Comparison of ENCODE assay signal across 25 mouse cellular contexts in the genomic region with DNA sequence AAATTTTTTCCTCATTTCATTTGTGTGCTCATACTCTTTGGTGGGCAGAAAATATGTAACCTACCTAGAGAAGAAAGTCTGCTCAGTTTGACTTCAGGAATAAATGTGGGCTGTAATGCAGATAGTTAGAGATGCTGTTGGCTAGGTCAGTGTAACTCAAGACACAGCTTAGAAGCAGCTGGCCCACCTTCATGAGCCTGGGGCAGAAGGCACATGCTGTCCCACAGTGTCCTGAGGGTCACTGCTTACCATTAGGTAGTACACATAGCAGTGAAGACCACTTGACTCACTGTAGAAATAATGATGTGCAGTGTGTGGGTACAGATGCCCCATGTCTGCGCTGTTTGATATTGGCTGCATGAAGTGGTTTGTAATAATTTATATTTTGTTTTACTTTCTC. TPM values are rescaled to one million over a fixed set of nuclear protein-coding genes. Genes with fewer than 3 reads are reported as not detected.
A peak's percentile ranks its signal among the peaks of the same experiment; 100 is the strongest.
DNase-seq lines count a peak whose midpoint lies in the region; ATAC-seq lines count a peak whose summit lies in the region.
"Had no signal": no experiment of that assay in that cellular context is flagged by ENCODE, and none has a peak within 500 bp of the region (broad histone marks: within the 10 kb centered on the region; RNA-seq: fewer than 3 reads in every experiment).

No protein-coding gene starts in this region.

- 85% methylated on average over 1 of the region's 1 CpGs for WGBS in heart, embryonic 10.5 days
- 97% methylated on average over 1 of the region's 1 CpGs for WGBS in liver, embryonic 11.5 days

- no peak overlapping the region for H3K4me2 ChIP-seq in liver, embryonic 11.5 days
- H3K4me2 ChIP-seq: embryonic facial prominence, embryonic 13.5 days; embryonic facial prominence, embryonic 15.5 days; forebrain, embryonic 12.5 days had no signal

- no peak overlapping the region for H3K9ac ChIP-seq in liver, embryonic 11.5 days (ENCODE audit: low read depth, low read length)
- H3K9ac ChIP-seq: embryonic facial prominence, embryonic 13.5 days; embryonic facial prominence, embryonic 15.5 days; forebrain, embryonic 12.5 days had no signal

- DNase-seq in heart, embryonic 10.5 days (ENCODE audit: low spot score), result peak; percentile 56
- DNase-seq in heart, postnatal 10 days, result no peak
- DNase-seq in liver, result peak; percentile 0
- DNase-seq in liver, embryonic 11.5 days (ENCODE audit: low spot score), result no peak
- DNase-seq: adrenal gland, adult 2 months; adrenal gland, postnatal 10 days; adrenal gland, postnatal 25 days; cerebellum, adult 11 months; cerebellum, adult 18-20 months; cerebellum, adult 8-10 months; cerebellum, adult 9-11 months; cerebellum, postnatal 14 days; cerebellum, postnatal 36 days; embryo, embryonic 11 days had no signal

- no peak for ATAC-seq in liver, embryonic 11.5 days (replicated peaks; ENCODE audit: low FRiP score)
- ATAC-seq: forebrain, embryonic 14.5 days; forebrain, embryonic 16.5 days had no signal

- intact Hi-C loops in heart, postnatal 10 days (cut with DNase I), result no loop called here

- H3K27ac ChIP-seq in heart, embryonic 10.5 days, result no peak overlapping the region
- no peak overlapping the region for H3K27ac ChIP-seq in liver, embryonic 11.5 days (ENCODE audit: low read depth, low read length)
- H3K27ac ChIP-seq: embryonic facial prominence, embryonic 13.5 days; embryonic facial prominence, embryonic 15.5 days; forebrain, embryonic 10.5 days; forebrain, embryonic 12.5 days had no signal

- no peak overlapping the region for H3K4me3 ChIP-seq in heart, embryonic 10.5 days
- no peak overlapping the region for H3K4me3 ChIP-seq in liver, embryonic 11.5 days (ENCODE audit: low read depth, low read length)
- H3K4me3 ChIP-seq: embryonic facial prominence, embryonic 13.5 days; embryonic facial prominence, embryonic 15.5 days; erythroblast, embryonic 14.5 days; forebrain, embryonic 10.5 days; forebrain, embryonic 12.5 days had no signal

- H3K4me1 ChIP-seq in heart, embryonic 10.5 days, result no peaks in the 10 kb centered on the region
- no peaks in the 10 kb centered on the region for H3K4me1 ChIP-seq in liver, embryonic 11.5 days (replicated peaks; ENCODE audit: control insufficient read depth, insufficient read depth, low read length)
- H3K4me1 ChIP-seq: embryonic facial prominence, embryonic 15.5 days had no signal

- H3K9me3 ChIP-seq in heart, embryonic 10.5 days, result no peaks in the 10 kb centered on the region
- H3K9me3 ChIP-seq in liver, embryonic 11.5 days (ENCODE audit: control insufficient read depth, low read length), result no peaks in the 10 kb centered on the region
- H3K9me3 ChIP-seq: embryonic facial prominence, embryonic 13.5 days; embryonic facial prominence, embryonic 15.5 days; forebrain, embryonic 10.5 days; forebrain, embryonic 12.5 days had no signal

- H3K27me3 ChIP-seq in heart, embryonic 10.5 days (ENCODE audit: insufficient read depth, poor library complexity, severe bottlenecking), result no peaks in the 10 kb centered on the region
- no peaks in the 10 kb centered on the region for H3K27me3 ChIP-seq in liver, embryonic 11.5 days (replicated peaks; ENCODE audit: control insufficient read depth, insufficient read depth, low read length)
- H3K27me3 ChIP-seq: embryonic facial prominence, embryonic 13.5 days; embryonic facial prominence, embryonic 15.5 days; forebrain, embryonic 12.5 days had no signal

- peaks cover 22% of the 10 kb centered on the region for H3K36me3 ChIP-seq in heart, embryonic 10.5 days
- peaks cover 20% of the 10 kb centered on the region for H3K36me3 ChIP-seq in liver, embryonic 11.5 days (ENCODE audit: control insufficient read depth, insufficient read depth, low read length)
- H3K36me3 ChIP-seq: forebrain, embryonic 12.5 days had no signal

RNA-seq across cellular contexts. Expression of gene Fbxo7, which starts 24.6 kb away (rescaled TPM):
- polyA plus RNA-seq in heart, embryonic 10.5 days (2016; fragmentation: Nextera tagmentation; extraction: Ambion mirVana), result 22.5 and 28.1 TPM in 2 replicates
- 10 to 100 TPM; 15.1 to 17.6 TPM for total RNA-seq in heart, postnatal 10 days (2021)
- 52.2 and 56.3 TPM in 2 replicates for polyA plus RNA-seq in liver, embryonic 11.5 days (2014; fragmentation: Nextera tagmentation; extraction: Ambion mirVana)

RNA-seq across cellular contexts. Expression of gene Bpifc, which starts 34.7 kb away (rescaled TPM):
- 0.13 TPM in 1 of 2 replicates, not detected in the other for polyA plus RNA-seq in heart, embryonic 10.5 days (2016; fragmentation: Nextera tagmentation; extraction: Ambion mirVana)
- not detected for total RNA-seq in heart, postnatal 10 days (2021)
- polyA plus RNA-seq in liver, embryonic 11.5 days (2014; fragmentation: Nextera tagmentation; extraction: Ambion mirVana), result not detected in 2 replicates
- total RNA-seq: ES-E14, MEL had no signal
- polyA plus RNA-seq: C2C12; embryonic facial prominence, embryonic 11.5 days; erythroblast, embryonic 14.5 days; forebrain, embryonic 10.5 days; forebrain, embryonic 12.5 days; forebrain, embryonic 14.5 days; forebrain, embryonic 16.5 days had no signal

Comparison
In these comparisons a context has a peak if more than half of its experiments do, and no peak if none do; other contexts are left out.
1. DNase-seq: peak in heart, embryonic 10.5 days (single experiment) and liver (single experiment); none in heart, postnatal 10 days (0 of 2) and liver, embryonic 11.5 days (single experiment).